Mouse (Mus musculus) layer of hippocampus, postnatal 14 days (tissue): ENCODE measurements around the gene Dhcr7. TPM values are rescaled to one million over a fixed set of nuclear protein-coding genes. Genes with fewer than 3 reads are reported as not detected.

Experiments
- DNase-seq, 2 experiments: peaks; one replicate each; pipeline ENCODE4 v3.0.0; 2021 to 2022; ENCODE audit warnings: low spot score in 2 of 2, mixed read lengths in 1 of 2
- microRNA-seq, 2 experiments: library from miRNA; unstranded; fragments of <30 nt; microRNA quantifications; one replicate each; pipeline ENCODE4 v1.2.0; 2021
- total RNA-seq, 2 experiments: library from RNA; stranded (reverse); gene quantifications; 2 replicates each; pipeline ENCODE4 v1.2.3; 2021

Dhcr7 gene
- total RNA-seq, 2 experiments from 2014 or later, result 66.2 to 69.8 TPM

DNA sequence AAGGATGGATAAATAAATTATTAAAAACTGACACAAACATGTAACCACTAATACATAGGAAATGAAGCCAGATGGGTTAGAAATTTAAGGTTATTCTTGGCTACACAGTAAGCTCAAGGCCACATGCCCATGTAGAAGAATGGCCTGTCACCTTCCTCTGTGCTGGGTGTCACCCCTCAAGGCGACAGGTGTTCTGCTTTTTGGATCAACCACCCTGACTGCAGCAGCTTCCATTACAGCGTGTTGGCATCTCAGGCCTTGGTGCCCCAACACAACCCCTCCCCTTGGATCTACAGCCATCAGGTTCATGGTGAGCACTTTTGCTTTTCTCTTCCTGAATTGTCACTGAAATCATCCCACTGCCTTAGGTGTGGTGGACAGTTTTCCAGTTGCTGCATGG, 9.7 kb downstream of the Dhcr7 start:
- no peak for DNase-seq

GRCm38 (mm10) chr7:143833581-143834190, 10.7 kb downstream of the Dhcr7 start:
- DNase-seq, result no peak

DNA sequence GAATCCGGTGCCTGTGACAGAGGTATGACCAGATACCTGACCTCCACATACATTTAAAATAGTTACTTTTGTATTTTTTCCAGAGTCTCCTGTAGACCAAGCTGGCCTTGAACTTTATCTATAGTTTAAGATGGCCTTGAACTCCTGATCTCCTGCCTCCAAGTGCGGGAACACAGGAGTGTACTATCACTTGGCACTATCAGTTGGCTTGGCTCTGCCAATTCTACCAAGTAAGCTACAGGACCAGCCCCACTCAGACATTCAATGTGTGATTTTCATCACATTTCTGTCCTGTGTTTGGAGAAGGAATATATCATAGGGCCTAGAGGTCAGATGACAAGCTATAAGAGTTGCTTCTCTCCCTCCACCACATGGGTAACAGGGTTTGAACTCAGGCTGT, 11.4 kb downstream of the Dhcr7 start:
- DNase-seq, result no peak

GRCm38 (mm10) chr7:143834972-143835371, 12.0 kb downstream of the Dhcr7 start:
- no peak for DNase-seq

DNA sequence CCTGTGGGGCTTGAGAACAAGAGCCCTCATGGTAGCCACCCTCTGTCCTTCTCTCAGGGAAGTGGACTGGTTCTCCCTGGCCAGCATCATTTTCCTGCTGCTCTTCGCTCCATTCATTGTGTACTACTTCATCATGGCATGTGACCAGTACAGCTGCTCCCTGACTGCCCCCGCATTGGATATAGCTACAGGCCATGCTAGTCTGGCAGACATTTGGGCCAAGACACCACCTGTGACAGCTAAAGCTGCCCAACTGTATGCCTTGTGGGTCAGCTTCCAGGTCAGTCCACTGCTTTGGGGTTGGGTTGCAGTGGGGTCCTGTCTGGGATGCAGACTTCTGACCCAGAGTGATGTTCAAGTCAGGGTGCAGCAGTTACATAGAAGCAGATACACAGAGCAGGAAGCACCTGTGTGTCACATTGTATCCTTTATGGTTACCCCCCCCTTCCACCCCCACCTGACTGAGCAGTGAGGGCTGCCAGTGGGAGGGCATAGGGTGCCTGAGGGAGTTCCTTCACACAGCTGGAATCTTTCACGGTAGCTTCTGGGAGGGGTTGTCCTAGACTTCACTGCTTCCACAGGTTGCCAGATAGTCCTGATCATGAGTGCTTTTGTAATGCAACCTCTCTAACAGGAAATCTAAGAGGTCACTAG, 14.9 kb downstream of the Dhcr7 start:
- no peak for DNase-seq

DNA sequence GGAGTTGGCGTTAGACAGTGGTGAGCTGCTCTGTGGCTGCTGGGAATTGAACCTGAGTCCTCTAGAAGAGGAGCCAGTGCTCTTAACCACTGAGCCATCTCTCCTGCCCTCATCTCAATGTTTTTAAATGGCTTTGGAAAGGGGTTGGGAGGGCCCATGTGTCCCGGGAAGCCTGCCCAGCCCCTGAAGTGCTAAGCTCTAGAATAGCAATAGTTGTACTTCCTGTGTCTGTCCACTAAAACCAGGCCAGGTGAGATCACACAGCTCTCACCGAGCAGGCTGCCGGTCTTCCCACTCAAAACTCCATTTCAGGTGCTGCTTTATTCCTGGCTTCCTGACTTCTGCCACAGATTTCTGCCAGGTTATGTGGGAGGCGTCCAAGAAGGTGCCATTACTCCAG, 17.2 kb downstream of the Dhcr7 start:
- no peak for DNase-seq

GRCm38 (mm10) chr7:143841301-143841700, 18.4 kb downstream of the Dhcr7 start:
- no peak for DNase-seq

GRCm38 (mm10) chr7:143848127-143848767, 25.3 kb downstream of the Dhcr7 start:
- no peak for DNase-seq

DNA sequence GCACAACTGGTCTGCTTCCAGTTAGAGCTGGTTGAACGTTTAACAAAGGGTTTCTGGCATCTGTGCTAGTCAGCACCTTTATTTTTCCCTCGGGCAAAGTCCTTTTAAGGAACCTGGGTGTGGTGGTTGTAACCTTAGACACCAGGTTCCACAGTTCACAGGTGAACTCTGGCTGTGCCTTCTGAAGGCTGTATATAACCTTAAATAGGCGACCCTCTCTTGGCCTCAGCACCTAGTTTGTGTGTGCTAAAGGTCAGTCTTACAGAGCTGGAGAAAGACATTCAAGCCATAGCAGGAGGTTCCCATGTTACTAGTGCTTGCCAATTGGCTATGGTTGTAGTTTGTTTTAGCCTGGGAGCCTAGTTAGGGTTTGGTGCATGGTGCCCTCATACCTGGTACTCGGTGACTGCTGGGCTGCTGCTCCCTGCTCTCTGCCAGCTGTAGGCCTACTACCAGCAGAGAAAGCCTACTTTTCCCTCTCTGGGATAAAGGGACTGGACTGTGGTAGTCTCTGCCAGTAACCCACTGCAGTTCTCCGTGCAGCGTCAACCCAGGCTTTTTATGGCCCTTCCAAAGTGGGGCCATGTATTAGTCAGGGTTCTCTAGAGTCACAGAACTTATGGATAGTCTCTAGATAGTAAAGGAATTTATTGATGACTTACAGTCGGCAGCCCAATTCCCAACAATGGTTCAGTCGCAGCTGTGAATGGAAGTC, 26.0 kb downstream of the Dhcr7 start:
- DNase-seq, result no peak

GRCm38 (mm10) chr7:143866538-143866937, 43.6 kb downstream of the Dhcr7 start, which contains the start of gene Gm498:
Gene Gm498, plus strand, starts transcription at chr7:143866838.
- no peak for DNase-seq

GRCm38 (mm10) chr7:143868874-143869273, 45.9 kb downstream of the Dhcr7 start:
- DNase-seq, result no peak

GRCm38 (mm10) chr7:143883717-143884116, 60.8 kb downstream of the Dhcr7 start:
- no peak for DNase-seq

- no peak for DNase-seq
These were observed 68.2 kb downstream of the Dhcr7 start for GRCm38 (mm10) chr7:143891146-143891545.

- no peak for DNase-seq
These were observed 69.4 kb downstream of the Dhcr7 start for GRCm38 (mm10) chr7:143892361-143892760.

Small RNAs within 50 kb of the gene (microRNA-seq; reads per million reads assigned to microRNA genes)
- gene Gm22064, result 0 reads per million in 2 experiments

Other genes with a start within 250 kb of the Dhcr7 start
- gene Cars, start 223.1 kb upstream of the Dhcr7 start, total RNA-seq, result 10 to 100 TPM; 53.8 to 62.8 TPM
- under 1 TPM; 0.12 to 0.23 TPM for gene Tnfrsf26, start 194.4 kb upstream of the Dhcr7 start, total RNA-seq
- gene Tnfrsf22, start 173.5 kb upstream of the Dhcr7 start, total RNA-seq, result 1 to 10 TPM; 2.1 to 2.9 TPM
- 1 to 10 TPM; 1.3 to 1.6 TPM for gene Tnfrsf23, start 137.3 kb upstream of the Dhcr7 start, total RNA-seq
- 10 to 100 TPM; 36.3 to 40.9 TPM for gene Osbpl5, start 66.2 kb upstream of the Dhcr7 start, total RNA-seq
- gene Mrgprg, start 56.2 kb upstream of the Dhcr7 start, total RNA-seq, result not detected
- gene Mrgpre, start 38.6 kb upstream of the Dhcr7 start, total RNA-seq, result 1 to 10 TPM; 5.5 to 6.1 TPM
- 1 to 10 TPM; 5.7 to 6.3 TPM for gene Nadsyn1, start 296 bp upstream of the Dhcr7 start, total RNA-seq
- gene Gm498, start 43.7 kb downstream of the Dhcr7 start, total RNA-seq, result not detected
- 100 to 1,000 TPM; 133 to 146 TPM for gene Shank2, start 178.8 kb downstream of the Dhcr7 start, total RNA-seq